Mouse (Mus musculus) brain, embryonic 14.5 days (tissue): Measurements from ENCODE around the gene Tmem245.

Experiments used
- CTCF ChIP-seq: fragments of 200-500 bp; IDR thresholded peaks from 2 replicates; pipeline ENCODE4 v1.5.1; 2012; ENCODE audit warnings: inconsistent platforms, mild to moderate bottlenecking, moderate library complexity, borderline replicate concordance; ENCODE audit not compliant: insufficient read depth, insufficient read length; ENCODE audit errors: extremely low read depth
- POLR2A ChIP-seq: fragments of 200-500 bp; IDR thresholded peaks from 2 replicates; pipeline ENCODE4 v1.6.1; 2012; ENCODE audit warnings: mild to moderate bottlenecking, inconsistent platforms, borderline replicate concordance; ENCODE audit not compliant: poor library complexity, insufficient read depth, insufficient read length, severe bottlenecking; ENCODE audit errors: extremely low read depth

DNA sequence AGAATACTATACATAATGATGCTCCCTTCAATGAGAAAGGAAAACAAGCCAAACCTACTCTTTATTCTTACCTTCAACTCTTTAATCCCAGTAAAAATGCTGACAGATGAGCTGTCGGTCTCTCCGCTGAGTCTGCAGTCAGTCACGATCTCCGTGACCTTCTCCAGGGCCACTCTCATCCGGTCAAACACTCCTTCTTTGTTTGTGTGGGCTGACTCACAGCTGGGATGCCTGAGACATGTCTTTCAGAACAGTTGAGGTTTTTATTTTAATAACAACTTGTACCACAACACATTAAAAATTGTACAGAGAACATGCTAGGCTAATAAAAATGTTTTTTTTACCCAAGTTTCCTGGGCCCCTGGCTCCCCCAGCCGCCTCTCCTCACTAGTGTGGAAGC lies 109.6 kb downstream of the Tmem245 start:
- TF ChIP-seq CTCF (no peak), POLR2A (no peak)
